Mouse (Mus musculus): ENCODE data around the gene Unc119b. TPM values are rescaled to one million over a fixed set of nuclear protein-coding genes. Genes with fewer than 3 reads are reported as not detected.
"Not testable (repeated sequence)": the region's sequence is repeated elsewhere in the genome, so short reads cannot be mapped to it uniquely, and the experiment has no call there.

Unc119b gene
- polyA plus RNA-seq, 1 experiment from 2014 or later, result 46.8 TPM

DNA sequence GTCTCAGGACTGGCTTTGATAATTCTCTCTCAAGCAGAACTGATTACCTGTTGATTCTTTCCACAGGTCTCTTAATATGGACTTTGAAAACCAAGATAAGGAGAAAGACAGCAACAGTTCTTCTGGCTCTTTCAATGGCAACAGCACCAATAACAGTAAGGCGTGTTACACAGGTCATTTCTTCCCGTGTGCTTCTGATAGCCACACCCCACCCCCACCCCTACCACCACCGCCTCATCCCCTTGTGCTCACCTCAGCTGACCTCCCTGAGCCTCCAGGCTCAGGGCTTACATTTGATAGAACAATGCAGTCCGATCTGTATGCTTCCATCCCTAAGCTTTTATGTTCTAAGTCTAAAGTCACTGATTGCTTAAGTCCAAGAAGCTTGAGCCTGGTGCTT, 60.0 kb downstream of the Unc119b start:
- Histone ChIP-seq H3K9ac (ENCODE audit: low read depth, low read length) (no peak overlapping the region), H3K27ac (ENCODE audit: low read depth, low read length) (no peak overlapping the region), H3K36me3 (ENCODE audit: control insufficient read depth, insufficient read depth, low read length) (no peaks in the 10 kb centered on the region), H3K9me3 (ENCODE audit: control insufficient read depth, low read length) (no peaks in the 10 kb centered on the region), H3K4me1 (replicated peaks; ENCODE audit: control insufficient read depth, insufficient read depth, low read length) (no peaks in the 10 kb centered on the region), H3K4me3 (ENCODE audit: low read depth, low read length) (no peak overlapping the region), H3K4me2 (replicated peaks; ENCODE audit: low read depth, low read length) (no peak overlapping the region), H3K27me3 (ENCODE audit: control insufficient read depth, insufficient read depth, low read length) (no peaks in the 10 kb centered on the region)
- ATAC-seq (ENCODE audit: low FRiP score) (no peak), DNase-seq (ENCODE audit: low spot score) (no peak)
- WGBS, result 89% methylated on average over 4 of the region's 4 CpGs

DNA sequence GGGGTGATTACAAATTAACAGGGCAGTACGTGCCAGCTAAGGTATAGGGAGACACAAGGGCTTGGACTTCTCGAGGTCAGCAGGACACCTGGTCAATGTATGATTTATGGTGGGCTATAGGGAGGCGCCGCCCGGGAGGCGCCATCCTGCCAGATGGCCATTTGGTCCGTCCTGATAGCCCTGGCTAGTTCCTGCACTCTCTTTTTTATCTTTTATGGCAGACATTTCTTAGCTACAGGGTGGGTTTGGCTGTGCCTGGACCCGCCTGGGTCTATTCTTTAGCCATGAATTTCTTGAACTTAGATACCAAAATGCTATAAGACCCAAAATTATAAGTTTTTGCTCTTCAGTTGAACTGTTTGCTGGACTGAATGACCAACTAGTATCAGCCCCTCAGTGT, 61.5 kb downstream of the Unc119b start:
- 86% methylated on average over 7 of the region's 8 CpGs for WGBS
- not testable (repeated sequence) for H3K4me2 ChIP-seq (replicated peaks; ENCODE audit: low read depth, low read length); ATAC-seq (ENCODE audit: low FRiP score); DNase-seq (ENCODE audit: low spot score); H3K36me3 ChIP-seq (ENCODE audit: control insufficient read depth, insufficient read depth, low read length); H3K4me1 ChIP-seq (replicated peaks; ENCODE audit: control insufficient read depth, insufficient read depth, low read length); H3K9me3 ChIP-seq (ENCODE audit: control insufficient read depth, low read length); H3K27me3 ChIP-seq (ENCODE audit: control insufficient read depth, insufficient read depth, low read length); H3K27ac ChIP-seq (ENCODE audit: low read depth, low read length); H3K9ac ChIP-seq (ENCODE audit: low read depth, low read length); H3K4me3 ChIP-seq (ENCODE audit: low read depth, low read length)

Other genes starting within 250 kb of the Unc119b start
- 0.92 and 1.5 TPM in 2 replicates for gene Oasl2, start 238.0 kb downstream of the Unc119b start, polyA plus RNA-seq (2014; fragmentation: Nextera tagmentation; extraction: Ambion mirVana)
- 0.25 and 0.39 TPM in 2 replicates for gene Oasl1, start 211.7 kb downstream of the Unc119b start, polyA plus RNA-seq (2014; fragmentation: Nextera tagmentation; extraction: Ambion mirVana)
- gene 2210016L21Rik, start 192.8 kb downstream of the Unc119b start, polyA plus RNA-seq (2014; fragmentation: Nextera tagmentation; extraction: Ambion mirVana), result 48.1 and 57.4 TPM in 2 replicates
- 0.04 TPM in 1 of 2 replicates, not detected in the other for gene Hnf1a, start 163.9 kb downstream of the Unc119b start, polyA plus RNA-seq (2014; fragmentation: Nextera tagmentation; extraction: Ambion mirVana)
- 21.0 and 22.4 TPM in 2 replicates for gene Sppl3, start 123.8 kb downstream of the Unc119b start, polyA plus RNA-seq (2014; fragmentation: Nextera tagmentation; extraction: Ambion mirVana)
- 24.9 and 34.4 TPM in 2 replicates for gene Gm10401, start 36.7 kb downstream of the Unc119b start, polyA plus RNA-seq (2014; fragmentation: Nextera tagmentation; extraction: Ambion mirVana)
- gene Acads, start 15.6 kb downstream of the Unc119b start, polyA plus RNA-seq (2014; fragmentation: Nextera tagmentation; extraction: Ambion mirVana), result 22.9 and 30.8 TPM in 2 replicates
- gene Mlec, start 23.2 kb upstream of the Unc119b start, polyA plus RNA-seq (2014; fragmentation: Nextera tagmentation; extraction: Ambion mirVana), result 41.2 and 44.1 TPM in 2 replicates
- gene Cabp1, start 59.4 kb upstream of the Unc119b start, polyA plus RNA-seq (2014; fragmentation: Nextera tagmentation; extraction: Ambion mirVana), result 5.0 and 7.6 TPM in 2 replicates
- 104 and 106 TPM in 2 replicates for gene Pop5, start 100.9 kb upstream of the Unc119b start, polyA plus RNA-seq (2014; fragmentation: Nextera tagmentation; extraction: Ambion mirVana)
- gene Rnf10, start 137.9 kb upstream of the Unc119b start, polyA plus RNA-seq (2014; fragmentation: Nextera tagmentation; extraction: Ambion mirVana), result 65.9 and 87.5 TPM in 2 replicates
- gene Coq5, start 144.7 kb upstream of the Unc119b start, polyA plus RNA-seq (2014; fragmentation: Nextera tagmentation; extraction: Ambion mirVana), result 52.6 and 55.5 TPM in 2 replicates
- 1,538 and 1,558 TPM in 2 replicates for gene Dynll1, start 166.0 kb upstream of the Unc119b start, polyA plus RNA-seq (2014; fragmentation: Nextera tagmentation; extraction: Ambion mirVana)
- 305 and 320 TPM in 2 replicates for gene Srsf9, start 192.2 kb upstream of the Unc119b start, polyA plus RNA-seq (2014; fragmentation: Nextera tagmentation; extraction: Ambion mirVana)
- 43.0 and 51.2 TPM in 2 replicates for gene Gatc, start 206.2 kb upstream of the Unc119b start, polyA plus RNA-seq (2014; fragmentation: Nextera tagmentation; extraction: Ambion mirVana)
- 56.8 and 60.0 TPM in 2 replicates for gene Triap1, start 206.2 kb upstream of the Unc119b start, polyA plus RNA-seq (2014; fragmentation: Nextera tagmentation; extraction: Ambion mirVana)
- 811 and 829 TPM in 2 replicates for gene Cox6a1, start 214.0 kb upstream of the Unc119b start, polyA plus RNA-seq (2014; fragmentation: Nextera tagmentation; extraction: Ambion mirVana)